Comparison of ENCODE assay signal across 26 mouse cellular contexts in genomic region chr1:43074791-43075190, GRCm38 (mm10). TPM values are rescaled to one million over a fixed set of nuclear protein-coding genes. Genes with fewer than 3 reads are reported as not detected.
DNase-seq lines count a peak whose midpoint lies in the region; ATAC-seq lines count a peak whose summit lies in the region.
"Had no signal": no experiment of that assay in that cellular context is flagged by ENCODE, and none has a peak within 500 bp of the region (broad histone marks: within the 10 kb centered on the region; RNA-seq: fewer than 3 reads in every experiment).

No protein-coding gene starts in this region.

- DNase-seq in heart, embryonic 10.5 days (ENCODE audit: low spot score): peak; percentile 46
- peak; percentile 60 to 74 for DNase-seq in cerebellum, adult 18-20 months
- peak; percentile 47 to 54 for DNase-seq in cerebellum, postnatal 10 days
- DNase-seq in c-Kit-positive CD71-positive TER-119-positive erythroid progenitor cells, embryonic 14.5 days (ENCODE audit: low spot score): no peak
- no peak for DNase-seq in frontal cortex, postnatal 14 days (ENCODE audit: low spot score in 2 of 2)
- no peak for DNase-seq in lung, adult 18-20 months
- DNase-seq: adrenal gland, postnatal 25 days; embryo, embryonic 11 days; heart, postnatal 36 days; kidney, adult 9 months; kidney, postnatal 10 days; layer of hippocampus, postnatal 36 days; liver, embryonic 13.5 days; lung, adult 2 months; lung, postnatal 10 days; right cerebral cortex, postnatal 4 days; thymus, postnatal 4 days had no signal

- H3K4me2 ChIP-seq in heart, embryonic 12.5 days: no peak overlapping the region
- H3K4me2 ChIP-seq: embryonic facial prominence, embryonic 12.5 days; hindbrain, embryonic 12.5 days; limb, embryonic 15.5 days; liver, embryonic 13.5 days; midbrain, embryonic 15.5 days had no signal

- no peak overlapping the region for H3K9ac ChIP-seq in heart, embryonic 12.5 days
- H3K9ac ChIP-seq: embryonic facial prominence, embryonic 12.5 days; hindbrain, embryonic 12.5 days; limb, embryonic 15.5 days; liver, embryonic 13.5 days; midbrain, embryonic 15.5 days had no signal

- H3K27me3 ChIP-seq in heart, embryonic 10.5 days (ENCODE audit: insufficient read depth, poor library complexity, severe bottlenecking): no peaks in the 10 kb centered on the region
- no peaks in the 10 kb centered on the region for H3K27me3 ChIP-seq in heart, embryonic 12.5 days (replicated peaks)
- H3K27me3 ChIP-seq: embryonic facial prominence, embryonic 12.5 days; hindbrain, embryonic 12.5 days; limb, embryonic 15.5 days; liver, embryonic 13.5 days; midbrain, embryonic 15.5 days had no signal

- H3K4me3 ChIP-seq in heart, embryonic 10.5 days: no peak overlapping the region
- H3K4me3 ChIP-seq in heart, embryonic 12.5 days: no peak overlapping the region
- H3K4me3 ChIP-seq: embryonic facial prominence, embryonic 12.5 days; hindbrain, embryonic 12.5 days; limb, embryonic 10.5 days; limb, embryonic 15.5 days; liver, embryonic 13.5 days; midbrain, embryonic 10.5 days; midbrain, embryonic 15.5 days had no signal

- H3K36me3 ChIP-seq in heart, embryonic 10.5 days: peaks cover 31% of the 10 kb centered on the region
- peaks cover 34% of the 10 kb centered on the region for H3K36me3 ChIP-seq in heart, embryonic 12.5 days

- H3K4me1 ChIP-seq in heart, embryonic 10.5 days: no peaks in the 10 kb centered on the region
- no peaks in the 10 kb centered on the region for H3K4me1 ChIP-seq in heart, embryonic 12.5 days (replicated peaks)
- H3K4me1 ChIP-seq: embryonic facial prominence, embryonic 12.5 days; hindbrain, embryonic 12.5 days; limb, embryonic 10.5 days; limb, embryonic 15.5 days; midbrain, embryonic 10.5 days; midbrain, embryonic 15.5 days had no signal

- no peaks in the 10 kb centered on the region for H3K9me3 ChIP-seq in heart, embryonic 10.5 days
- no peaks in the 10 kb centered on the region for H3K9me3 ChIP-seq in heart, embryonic 12.5 days (replicated peaks)
- H3K9me3 ChIP-seq: embryonic facial prominence, embryonic 12.5 days; hindbrain, embryonic 12.5 days; limb, embryonic 10.5 days; limb, embryonic 15.5 days; liver, embryonic 13.5 days; midbrain, embryonic 10.5 days; midbrain, embryonic 15.5 days had no signal

- ATAC-seq in heart, embryonic 12.5 days (ENCODE audit: insufficient number of reproducible peaks, low FRiP score): no peak
- ATAC-seq: forebrain, embryonic 16.5 days; intestine, postnatal 0 days; midbrain, embryonic 15.5 days had no signal

- whole genome bisulfite sequencing in heart, embryonic 10.5 days: 92% methylated on average over 2 of the region's 2 CpGs
- WGBS in heart, embryonic 12.5 days: 89% methylated on average over 2 of the region's 2 CpGs

- no peak overlapping the region for H3K27ac ChIP-seq in heart, embryonic 10.5 days
- H3K27ac ChIP-seq in heart, embryonic 12.5 days (ENCODE audit: poor library complexity, severe bottlenecking): no peak overlapping the region
- H3K27ac ChIP-seq: embryonic facial prominence, embryonic 12.5 days; hindbrain, embryonic 12.5 days; limb, embryonic 10.5 days; limb, embryonic 15.5 days; liver, embryonic 13.5 days; midbrain, embryonic 10.5 days; midbrain, embryonic 15.5 days had no signal

RNA-seq across cellular contexts. Expression of gene Tgfbrap1, which starts 23.6 kb away (rescaled TPM):
- polyA plus RNA-seq in heart, embryonic 10.5 days (2016; fragmentation: Nextera tagmentation; extraction: Ambion mirVana): 9.6 and 10.2 TPM in 2 replicates
- polyA plus RNA-seq in heart, embryonic 12.5 days (2016; fragmentation: Nextera tagmentation; extraction: Ambion mirVana): 9.6 and 10.6 TPM in 2 replicates

RNA-seq across cellular contexts. Expression of gene AI597479, which starts 23.7 kb away (rescaled TPM):
- polyA plus RNA-seq in heart, embryonic 10.5 days (2016; fragmentation: Nextera tagmentation; extraction: Ambion mirVana): 26.4 TPM in 2 replicates
- polyA plus RNA-seq in heart, embryonic 12.5 days (2016; fragmentation: Nextera tagmentation; extraction: Ambion mirVana): 25.7 and 27.8 TPM in 2 replicates

Comparison
In these comparisons a context has a peak if more than half of its experiments do, and no peak if none do; other contexts are left out.
1. DNase-seq: peak in heart, embryonic 10.5 days (single experiment), cerebellum, adult 18-20 months (2 of 2) and cerebellum, postnatal 10 days (2 of 2); none in c-Kit-positive CD71-positive TER-119-positive erythroid progenitor cells, embryonic 14.5 days (single experiment), frontal cortex, postnatal 14 days (0 of 2) and lung, adult 18-20 months (0 of 2).